Mouse (Mus musculus) megakaryocyte progenitor cell, adult 5-6 weeks (primary cell): ENCODE measurements at regions not wholly inside any gene's neighbourhood (a gene's known extent, or its start where the extent isn't known, plus 50 kb on each side); places are given as distances from the start of the nearest gene placed in this dataset.

Experiments used
- ATAC-seq: replicated peaks from 2 replicates; pipeline ENCODE4 v1.8.0; 2016; ENCODE audit warnings: mild to moderate bottlenecking, moderate TSS enrichment, inconsistent platforms; ENCODE audit not compliant: poor library complexity

DNA sequence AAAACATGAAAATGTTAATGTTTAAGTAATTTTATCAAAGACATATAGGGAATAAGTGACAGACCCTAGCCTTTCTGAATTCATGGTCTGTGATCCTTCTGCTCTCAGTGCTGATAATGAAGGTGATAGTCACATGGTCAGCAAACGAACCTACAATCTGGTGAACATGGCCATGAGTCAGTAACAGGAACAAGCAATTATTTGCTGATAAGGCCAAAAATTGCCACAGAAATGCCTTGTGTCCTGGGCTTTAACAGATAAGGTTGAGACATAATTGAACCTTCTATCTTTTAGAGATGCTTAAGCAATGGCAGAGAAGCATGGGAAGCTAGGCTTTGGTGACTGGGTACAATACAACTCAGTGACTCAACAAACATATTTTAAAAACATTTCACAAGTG, 69.2 kb upstream of the Rgs1 start:
- ATAC-seq, result peak; percentile 73

DNA sequence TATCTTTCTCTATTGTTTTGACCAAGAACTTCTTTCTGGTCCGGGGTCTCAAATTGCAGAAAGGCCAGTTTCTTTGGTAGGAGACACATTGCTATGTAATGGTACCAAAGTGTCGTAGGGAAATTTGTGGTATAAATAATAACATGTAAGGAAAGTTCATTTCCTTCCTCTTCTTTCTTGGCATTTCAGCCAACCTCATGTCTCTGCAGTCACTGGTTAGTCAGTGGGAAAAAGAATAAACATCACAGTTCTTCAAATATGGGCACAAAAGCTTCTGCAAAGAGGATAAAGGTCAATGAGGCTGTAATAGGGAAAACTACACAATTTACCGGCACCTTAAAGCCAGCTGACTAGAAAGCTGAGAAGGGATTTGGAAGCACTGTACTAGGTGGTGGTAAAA, 68.5 kb upstream of the Rgs1 start:
- ATAC-seq, result peak; percentile 23

DNA sequence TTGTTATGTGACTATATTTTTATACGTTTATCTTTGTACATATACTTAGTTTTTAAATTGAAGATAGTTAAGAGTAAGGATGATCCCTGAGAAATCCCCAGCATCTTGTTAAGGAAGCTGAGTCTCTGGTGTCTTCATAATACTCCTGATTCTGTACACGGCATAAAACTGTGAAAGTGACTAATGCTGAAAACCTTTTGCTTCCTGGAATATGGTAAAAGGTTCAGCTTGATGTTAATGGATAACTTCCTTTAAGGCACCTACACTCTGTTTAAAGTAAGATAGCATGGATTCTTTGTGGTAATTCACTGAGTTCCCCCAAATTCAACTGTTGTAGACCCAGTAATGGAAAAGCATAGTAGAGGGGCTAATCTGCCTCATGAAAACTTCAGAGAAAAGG, 67.2 kb upstream of the Rgs1 start:
- ATAC-seq, result no peak

DNA sequence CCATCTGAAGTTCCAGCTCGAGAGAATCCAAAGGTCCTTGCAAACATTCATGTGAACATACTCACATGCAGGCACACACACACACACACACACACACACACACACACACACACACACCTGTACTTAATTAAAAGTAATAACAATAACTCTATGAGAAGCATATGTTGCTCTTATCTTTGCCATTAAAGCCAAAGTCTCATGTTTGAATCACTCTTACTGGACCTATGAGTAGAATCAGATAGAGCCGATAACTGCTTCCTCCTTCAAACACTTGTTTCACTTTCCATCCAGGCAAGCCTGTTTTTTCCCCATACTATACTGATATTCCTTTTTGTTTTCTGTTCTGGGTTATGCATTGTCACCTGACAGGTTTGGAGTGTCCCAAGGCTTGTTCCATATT, 65.3 kb upstream of the Rgs1 start:
- ATAC-seq, result peak; percentile 29

DNA sequence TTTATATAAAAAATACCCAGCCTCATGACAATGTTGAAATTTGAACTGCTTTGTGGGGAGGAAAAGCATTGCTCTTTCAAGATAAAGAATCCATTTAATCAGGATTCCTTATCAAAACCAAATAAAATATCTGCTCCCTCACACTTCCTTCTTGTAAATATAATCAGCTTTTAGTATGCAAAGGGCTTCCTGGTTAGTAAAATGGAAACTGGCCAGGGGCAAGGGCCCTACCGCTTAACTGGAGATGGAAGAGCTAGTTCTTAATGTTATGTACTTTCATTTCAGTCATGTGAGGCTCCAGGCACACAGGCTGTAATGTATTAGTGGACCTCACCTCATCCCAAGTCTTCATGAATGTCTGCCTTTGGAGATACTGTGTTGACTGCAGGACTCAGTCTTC, 64.3 kb upstream of the Rgs1 start:
- peak; percentile 27 for ATAC-seq

DNA sequence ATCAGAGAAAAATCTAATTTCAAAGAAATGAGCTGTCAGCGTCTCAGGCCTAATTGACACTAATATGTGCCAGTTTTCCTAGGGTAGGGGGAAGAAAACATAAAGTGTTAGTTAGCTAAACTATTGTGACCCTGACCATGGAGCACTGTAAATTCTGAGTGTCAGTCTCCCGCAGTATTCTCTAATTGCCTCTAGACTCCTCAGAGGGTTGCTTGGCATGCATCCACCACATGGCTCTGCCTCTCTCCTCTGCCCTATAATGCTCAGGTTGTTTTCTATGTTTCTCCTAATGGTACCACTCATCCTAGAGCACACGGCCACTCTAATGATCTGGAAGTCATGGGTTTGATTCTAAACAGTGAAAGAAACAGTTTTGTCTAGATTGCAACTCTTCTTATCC, 60.9 kb upstream of the Rgs1 start:
- no peak for ATAC-seq

DNA sequence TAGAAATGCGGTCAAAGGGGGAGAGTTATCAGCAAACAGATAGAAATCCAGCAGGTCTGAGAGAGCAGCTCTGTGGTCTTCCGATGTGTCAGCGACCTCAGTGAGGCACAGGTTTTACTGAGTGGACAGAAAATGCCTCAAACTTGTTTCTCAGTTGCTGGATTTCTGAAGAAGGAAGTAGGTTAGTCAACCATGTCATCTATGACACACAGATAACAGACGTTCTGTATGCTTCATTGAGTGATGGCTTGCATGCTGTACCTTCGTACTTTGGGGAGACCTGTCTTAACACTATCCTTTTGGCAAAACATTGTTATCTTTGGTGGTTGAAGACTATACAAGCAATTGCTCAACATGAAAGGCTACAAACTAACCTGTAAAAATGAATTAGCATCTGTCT, 59.3 kb upstream of the Rgs1 start:
- peak; percentile 30 for ATAC-seq

DNA sequence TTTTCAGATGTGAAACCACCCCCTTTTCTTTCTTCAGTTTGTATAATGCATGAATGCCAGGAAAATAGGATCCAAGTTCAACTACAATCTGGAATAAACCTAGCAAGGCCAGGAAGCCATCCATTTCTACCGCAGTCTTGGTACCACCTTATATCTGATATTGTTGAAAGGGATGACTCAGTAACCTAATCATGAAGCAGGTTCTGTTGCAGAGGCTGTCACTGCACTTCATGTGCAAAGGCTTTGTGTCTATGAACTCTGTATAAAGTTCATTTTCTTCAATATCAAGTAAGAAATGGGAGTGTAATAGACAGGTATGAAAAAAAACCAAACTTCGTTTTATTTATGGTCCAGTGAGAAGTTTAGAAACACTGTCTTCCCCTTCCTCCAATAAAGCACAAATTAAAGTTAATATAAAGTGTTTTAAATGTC, 58.8 kb upstream of the Rgs1 start:
- no peak for ATAC-seq

DNA sequence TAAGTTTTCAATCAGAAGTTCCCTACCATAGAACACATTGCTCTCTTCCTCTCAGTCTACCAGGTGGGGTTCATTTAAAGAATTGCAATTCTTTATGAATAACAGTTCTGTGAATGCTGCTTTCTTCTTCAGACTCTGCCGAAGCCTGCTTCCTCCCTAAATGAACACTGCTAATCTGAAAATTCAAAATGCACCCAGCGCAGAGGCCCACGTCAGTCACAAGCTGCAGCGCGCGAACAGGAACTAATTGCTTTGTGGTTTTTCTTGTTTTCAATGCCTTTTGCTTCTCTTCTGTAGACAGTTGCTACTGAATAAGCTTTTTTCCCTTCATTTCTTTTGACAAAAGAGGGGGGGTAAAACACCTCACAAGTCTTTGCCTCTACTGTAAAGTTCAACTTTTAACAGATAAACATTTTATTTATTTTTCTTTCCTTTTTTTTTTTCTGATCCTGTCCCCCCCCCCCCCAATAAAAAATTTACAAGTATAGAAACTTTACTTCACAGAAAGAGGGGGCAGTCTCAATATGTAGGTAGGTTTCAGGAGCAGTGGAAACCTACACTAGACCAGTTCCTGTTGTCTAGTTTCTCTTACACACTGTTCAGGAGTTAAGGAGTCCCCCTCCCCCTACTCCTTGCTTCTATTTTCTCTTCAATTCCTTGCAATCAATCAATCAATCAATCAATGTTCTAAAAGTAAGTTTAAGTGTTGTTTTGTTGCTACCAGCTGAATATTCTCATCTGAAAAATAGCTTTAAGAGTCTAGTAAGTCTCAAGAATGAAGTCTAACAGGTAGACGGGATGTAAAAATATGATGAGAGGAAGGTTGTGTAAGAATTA, 58.2 kb upstream of the Rgs1 start:
- ATAC-seq, result peak; percentile 78

DNA sequence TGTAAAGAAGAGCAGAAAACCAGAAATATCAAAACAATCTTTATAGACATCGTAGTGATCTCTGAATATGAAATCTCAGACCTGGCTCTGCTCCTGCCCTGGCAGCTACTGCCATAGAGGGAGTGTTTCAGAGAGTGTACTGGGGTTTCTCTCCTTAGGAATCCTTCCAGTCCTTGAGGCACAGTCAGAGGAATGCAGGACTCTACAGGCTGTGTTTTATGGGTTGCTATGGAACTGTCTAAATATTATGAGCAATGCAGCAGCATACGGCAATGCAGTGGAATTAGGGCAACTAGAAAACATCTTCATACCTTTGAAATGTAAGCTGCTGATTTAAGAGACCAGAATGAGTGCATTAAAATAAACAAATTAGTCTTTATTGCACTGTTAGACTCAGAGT, 57.2 kb upstream of the Rgs1 start:
- no peak for ATAC-seq

DNA sequence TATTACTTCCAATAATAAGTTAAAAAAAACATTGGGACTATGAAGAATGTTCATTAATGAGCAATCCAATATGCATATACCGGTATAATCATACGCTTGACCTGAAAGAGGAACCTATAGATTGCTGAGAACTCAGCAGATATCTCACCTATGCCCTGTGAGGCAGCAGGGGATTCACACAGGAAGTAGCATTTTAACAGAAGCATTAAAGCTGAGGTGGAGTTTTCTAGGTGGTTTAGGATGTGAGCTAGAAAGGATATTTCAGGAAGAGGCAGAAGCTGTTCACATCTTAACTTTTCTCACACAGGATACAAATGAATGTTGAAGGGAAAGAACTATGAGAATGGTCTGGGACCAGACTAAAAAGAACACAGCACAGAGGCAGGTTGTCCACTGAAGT, 51.6 kb upstream of the Rgs1 start:
- no peak for ATAC-seq
